Mouse (Mus musculus): ENCODE results near the gene Rnf123.

Rnf123 gene

DNA sequence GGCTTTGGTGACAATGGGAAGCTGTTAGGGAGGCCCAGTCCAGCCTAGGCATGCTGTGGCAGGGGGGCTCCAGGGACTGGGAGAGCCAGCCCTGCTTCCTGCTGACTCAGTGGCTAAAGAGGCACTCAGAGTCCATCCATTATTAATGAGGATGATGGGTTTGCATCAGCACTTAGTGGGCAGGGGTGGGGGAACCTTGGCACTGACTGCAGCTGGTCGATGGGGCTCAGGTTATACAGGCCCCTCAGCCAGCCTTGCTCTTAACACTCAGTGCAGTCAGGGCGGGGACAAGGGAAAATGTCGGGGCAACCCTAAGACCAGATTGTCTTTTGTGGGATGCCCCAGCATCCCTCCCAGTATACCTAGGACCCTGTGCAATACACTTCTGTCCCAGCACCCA is 21.0 kb downstream of the Rnf123 start:
- DNase-seq, result peak in 1 of 2 experiments; percentile 11

DNA sequence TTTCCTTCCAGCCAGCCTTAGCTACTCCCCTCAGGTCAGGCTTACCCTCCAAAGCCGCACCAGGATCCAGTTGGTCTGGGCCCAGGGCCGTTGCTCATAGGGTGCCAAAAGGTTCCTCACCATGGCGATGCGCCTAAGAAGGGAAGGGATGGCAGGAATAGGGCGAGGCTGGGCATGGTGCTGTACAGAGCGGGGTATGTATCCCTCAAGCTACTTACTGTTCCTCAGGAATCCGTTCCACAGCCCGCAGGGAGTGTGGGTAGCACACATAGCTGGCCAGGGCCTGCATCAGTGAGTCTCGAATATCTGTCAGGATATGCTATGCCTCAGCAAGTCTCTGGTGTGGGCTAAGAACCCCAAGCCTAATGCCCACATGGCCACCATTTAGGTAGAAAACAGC is 24.9 kb downstream of the Rnf123 start:
- peak in 1 of 2 experiments; percentile 28 for DNase-seq

DNA sequence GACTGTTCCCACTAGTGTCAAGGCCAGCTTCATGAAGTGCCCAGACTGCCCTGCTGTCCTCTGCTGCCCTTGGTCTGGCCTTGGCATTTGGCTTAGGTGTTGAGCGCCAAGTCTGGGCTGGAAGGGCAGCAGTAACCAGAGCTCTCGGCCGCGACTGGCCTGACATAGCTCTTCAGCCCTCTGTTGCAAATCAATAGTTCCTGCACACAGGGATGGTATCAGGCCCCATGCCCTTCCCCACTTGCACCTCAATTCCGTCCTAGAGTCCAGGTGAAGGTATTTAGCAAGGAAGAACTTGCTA is 25.9 kb downstream of the Rnf123 start:
- peak in 1 of 2 experiments; percentile 33 for DNase-seq

DNA sequence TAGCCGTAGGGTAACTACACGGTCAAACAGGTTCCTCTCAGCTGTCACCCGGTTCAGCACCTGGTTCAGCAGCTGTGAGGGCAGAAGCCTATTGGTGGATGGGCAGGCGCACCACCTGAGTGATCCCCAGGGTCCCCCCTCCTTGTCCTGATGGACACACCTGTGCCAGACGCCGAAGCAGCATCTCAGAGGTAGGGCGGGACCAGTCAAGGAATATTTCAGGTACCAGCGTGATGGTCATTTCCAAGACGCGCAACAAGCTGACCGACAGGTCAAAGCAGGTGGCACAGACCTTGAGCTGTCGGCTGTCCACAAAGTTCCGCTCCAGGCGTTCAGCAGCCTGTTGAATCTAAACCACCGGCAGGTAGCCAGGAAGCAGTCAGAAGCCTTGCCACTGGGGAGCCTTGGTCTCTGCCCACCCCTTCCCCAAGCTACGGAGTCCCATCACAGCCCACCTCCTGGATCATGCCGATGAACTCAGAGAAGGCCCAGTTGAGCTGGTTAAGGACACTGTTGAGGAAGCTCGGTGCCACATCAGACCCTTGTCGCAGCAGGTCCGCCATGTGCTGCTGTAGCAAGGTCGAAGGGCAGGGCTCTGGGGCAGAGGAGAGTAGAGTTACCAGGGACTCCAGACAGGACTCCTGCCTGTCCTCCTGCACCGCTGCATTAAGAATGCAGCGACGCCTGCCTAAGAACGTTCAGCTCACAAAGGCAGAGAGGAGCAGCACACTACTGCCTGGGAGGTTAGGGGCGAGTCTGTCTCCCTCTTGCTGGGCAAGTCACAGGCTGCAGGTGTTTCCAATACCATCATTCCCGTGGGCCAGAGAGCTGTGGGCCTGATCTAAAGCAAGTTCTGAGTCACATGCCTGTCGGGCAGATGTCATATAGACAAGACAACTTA is 26.5 kb downstream of the Rnf123 start:
- DNase-seq, result peak; percentile 13 to 20

DNA sequence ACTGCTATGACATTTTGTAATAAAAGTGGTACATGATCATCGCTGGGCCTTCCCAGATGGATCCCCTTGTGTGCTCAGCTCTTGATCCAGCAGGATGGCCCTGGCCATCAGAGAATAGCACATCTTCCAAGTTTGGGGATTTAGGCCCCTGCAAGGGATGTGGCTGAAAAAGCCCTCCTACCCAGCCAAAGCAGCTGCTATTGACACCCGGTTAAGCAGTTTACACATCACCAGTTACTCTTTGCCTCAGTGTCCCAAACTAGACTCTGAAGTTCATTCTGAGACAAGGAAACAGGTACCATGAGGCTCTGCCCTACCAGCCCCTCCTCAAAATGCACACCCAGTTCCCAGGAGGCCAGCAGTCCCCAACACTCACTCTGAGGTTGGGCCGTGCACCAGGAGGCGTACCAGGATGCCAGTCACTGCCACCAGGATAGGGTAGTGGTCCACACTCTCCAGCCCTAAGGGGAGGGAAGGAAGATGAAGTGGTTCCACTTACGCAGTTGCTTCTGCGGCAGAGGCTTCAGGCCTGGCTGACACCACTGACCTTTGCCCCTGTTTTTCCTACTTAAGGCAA is 27.4 kb downstream of the Rnf123 start:
- DNase-seq, result peak in 1 of 2 experiments; percentile 11

DNA sequence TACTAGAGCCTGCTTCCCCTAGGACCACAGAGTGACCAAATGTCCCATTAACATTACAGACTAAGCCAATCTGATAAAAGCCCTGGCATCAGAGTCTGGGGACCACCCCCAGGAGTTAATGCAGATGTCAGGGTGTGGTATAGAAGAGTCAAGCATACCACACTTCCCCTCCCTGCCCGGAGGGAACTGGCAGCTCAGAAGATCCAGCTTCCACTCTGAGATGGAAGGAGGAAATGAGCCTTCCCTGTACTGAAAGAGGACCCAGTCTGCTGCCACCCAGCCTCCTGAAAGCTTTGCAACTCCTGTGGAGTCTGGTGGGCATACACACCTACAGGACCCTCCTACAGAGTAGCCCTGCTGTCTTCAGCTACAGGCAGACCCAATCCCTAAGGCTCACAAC is 28.1 kb downstream of the Rnf123 start:
- no peak for DNase-seq

DNA sequence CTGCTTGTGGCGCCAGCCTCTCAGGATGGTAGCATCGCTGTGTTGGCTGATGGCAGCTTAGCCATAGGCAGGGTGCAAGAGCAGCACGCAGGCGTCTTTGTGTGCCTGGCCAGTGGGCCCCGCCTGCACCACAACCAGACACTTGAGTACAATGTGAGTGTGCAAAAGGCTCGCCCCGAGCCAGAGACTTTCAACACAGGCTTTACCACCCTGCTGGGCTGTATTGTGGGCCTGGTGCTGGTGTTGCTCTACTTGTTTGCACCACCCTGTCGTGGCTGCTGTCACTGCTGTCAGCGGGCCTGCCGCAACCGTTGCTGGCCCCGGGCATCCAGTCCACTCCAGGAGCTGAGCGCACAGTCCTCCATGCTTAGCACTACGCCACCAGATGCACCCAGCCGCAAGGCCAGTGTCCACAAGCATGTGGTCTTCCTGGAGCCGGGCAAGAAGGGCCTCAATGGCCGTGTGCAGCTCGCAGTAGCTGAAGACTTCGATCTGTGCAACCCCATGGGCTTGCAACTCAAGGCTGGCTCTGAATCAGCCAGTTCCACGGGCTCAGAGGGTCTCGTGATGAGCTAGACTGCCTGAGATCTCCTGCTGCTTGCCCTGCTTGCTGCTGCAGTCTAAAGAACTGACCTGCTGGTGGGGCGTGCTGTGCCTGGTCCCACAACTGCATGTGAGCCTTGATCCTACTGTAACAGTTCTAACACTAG is 28.7 kb downstream of the Rnf123 start:
- DNase-seq, result peak in 1 of 2 experiments; percentile 27

DNA sequence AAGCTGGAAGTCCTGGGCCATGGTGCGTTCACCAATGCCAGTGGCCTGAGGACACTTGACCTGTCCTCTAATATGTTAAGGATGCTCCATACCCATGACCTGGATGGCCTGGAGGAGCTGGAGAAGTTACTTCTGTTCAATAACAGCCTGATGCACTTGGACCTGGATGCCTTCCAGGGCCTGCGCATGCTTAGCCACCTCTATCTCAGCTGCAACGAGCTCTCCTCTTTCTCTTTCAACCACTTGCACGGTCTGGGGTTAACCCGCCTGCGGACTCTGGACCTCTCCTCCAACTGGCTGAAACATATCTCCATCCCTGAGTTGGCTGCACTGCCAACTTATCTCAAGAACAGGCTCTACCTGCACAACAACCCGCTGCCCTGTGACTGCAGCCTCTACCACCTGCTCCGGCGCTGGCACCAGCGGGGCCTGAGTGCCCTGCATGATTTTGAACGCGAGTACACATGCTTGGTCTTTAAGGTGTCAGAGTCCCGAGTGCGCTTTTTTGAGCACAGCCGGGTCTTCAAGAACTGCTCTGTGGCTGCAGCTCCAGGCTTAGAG is 29.4 kb downstream of the Rnf123 start:
- peak; percentile 30 to 53 for DNase-seq

DNA sequence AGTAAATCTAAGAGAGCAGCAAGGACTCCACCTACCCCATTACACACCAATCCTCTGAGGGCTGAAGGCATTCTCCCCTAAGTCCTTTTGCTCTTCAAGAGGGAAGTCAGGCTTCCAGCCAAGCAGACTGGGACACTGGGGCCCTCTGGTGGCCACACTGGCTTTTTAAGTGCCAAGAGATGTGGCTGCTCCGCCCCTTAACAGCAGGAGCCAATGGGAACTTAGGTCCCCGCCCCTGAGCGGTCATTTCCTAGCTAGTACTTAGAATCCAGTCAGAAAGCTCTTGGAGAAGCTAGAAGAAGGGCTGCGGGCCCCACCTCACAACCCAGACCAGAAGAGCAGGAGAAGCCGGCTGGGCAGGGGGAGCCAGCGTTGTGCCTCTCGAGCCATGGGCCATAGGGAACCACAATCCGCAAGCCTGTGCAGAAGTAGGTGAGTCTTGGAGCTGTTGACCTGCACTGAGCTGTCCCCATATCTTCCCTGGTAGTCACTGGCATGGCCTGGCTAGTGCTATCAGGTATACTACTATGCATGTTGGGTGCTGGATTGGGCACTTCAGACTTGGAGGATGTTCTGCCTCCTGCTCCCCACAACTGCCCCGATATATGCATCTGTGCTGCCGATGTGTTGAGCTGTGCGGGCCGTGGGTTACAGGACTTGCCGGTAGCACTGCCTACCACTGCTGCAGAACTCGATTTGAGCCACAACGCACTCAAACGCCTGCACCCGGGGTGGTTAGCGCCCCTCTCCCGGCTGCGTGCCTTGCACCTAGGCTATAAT is 30.1 kb downstream of the Rnf123 start, which contains the start of gene Amigo3:
Gene Amigo3, plus strand, starts transcription at position 275 of the 780 bp plus-strand sequence.
- peak; percentile 94 to 96 for DNase-seq

DNA sequence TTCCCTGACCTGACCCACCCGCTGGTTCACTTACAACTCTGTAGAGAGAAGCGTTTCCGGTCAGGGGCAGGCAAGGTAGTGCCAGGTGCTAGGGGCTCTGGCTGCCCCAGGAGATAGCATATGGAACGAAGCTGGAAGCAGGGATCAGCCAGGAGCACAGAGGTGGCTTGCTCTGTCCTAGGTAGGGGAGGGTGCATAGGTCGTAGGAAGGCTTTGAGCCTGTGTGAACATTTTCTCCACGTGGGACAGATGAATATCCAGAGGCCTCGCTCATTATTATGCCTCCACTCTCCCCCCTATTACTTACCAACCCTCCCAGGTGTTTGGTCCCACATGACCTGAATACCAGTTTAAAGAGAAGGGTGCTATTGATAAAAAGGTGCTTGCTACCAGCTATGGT is 30.7 kb downstream of the Rnf123 start:
- no peak for DNase-seq

DNA sequence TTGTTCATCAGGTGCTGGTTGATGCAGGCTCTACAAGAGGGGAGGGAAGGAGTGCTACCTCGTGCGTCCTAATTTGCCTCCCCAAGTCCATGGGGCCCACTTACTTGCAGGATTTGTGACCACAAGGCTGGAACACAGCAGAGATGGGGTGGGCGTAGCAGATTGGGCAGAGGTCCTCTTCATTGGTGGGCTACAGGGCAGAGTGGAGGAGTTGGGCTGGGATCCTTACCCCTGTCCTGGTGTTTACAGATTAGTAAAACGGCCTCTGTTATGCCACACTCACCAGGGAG is 31.3 kb downstream of the Rnf123 start:
- peak in 1 of 2 experiments; percentile 27 for DNase-seq

DNA sequence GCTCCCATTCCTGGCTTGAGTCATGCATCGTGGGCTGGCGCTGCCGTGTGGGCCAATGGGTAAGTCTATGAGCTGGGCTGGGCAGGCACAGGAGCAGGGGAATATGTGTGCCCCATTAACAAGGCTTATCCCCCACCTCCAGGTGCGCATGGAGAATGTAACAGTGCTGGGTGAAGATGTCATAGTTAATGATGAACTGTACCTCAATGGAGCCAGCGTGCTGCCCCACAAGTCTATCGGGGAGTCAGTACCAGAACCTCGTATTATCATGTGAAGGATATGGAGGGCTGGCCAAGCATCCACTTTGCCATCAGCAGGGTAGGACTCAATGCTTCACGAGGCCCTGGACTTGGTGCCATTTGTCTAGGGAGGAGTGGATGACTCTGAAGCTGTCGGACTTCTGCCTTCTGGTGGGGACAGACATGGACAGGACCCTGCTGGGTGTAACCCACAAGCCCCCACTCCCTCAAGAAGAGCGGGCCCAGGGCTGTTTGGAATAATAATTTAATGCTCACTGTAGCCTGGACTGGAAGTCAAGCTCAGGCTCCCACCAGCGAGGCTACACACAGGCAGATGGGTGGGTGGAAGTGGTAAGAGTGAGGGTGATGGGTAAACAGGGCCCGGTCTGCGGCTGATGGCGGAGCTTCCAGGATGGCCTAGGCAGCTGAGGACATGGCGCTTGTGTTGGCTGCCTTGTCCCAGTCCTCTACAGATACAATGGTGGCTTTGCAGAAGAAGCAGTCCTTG is 31.8 kb downstream of the Rnf123 start:
- peak; percentile 19 to 34 for DNase-seq

DNA sequence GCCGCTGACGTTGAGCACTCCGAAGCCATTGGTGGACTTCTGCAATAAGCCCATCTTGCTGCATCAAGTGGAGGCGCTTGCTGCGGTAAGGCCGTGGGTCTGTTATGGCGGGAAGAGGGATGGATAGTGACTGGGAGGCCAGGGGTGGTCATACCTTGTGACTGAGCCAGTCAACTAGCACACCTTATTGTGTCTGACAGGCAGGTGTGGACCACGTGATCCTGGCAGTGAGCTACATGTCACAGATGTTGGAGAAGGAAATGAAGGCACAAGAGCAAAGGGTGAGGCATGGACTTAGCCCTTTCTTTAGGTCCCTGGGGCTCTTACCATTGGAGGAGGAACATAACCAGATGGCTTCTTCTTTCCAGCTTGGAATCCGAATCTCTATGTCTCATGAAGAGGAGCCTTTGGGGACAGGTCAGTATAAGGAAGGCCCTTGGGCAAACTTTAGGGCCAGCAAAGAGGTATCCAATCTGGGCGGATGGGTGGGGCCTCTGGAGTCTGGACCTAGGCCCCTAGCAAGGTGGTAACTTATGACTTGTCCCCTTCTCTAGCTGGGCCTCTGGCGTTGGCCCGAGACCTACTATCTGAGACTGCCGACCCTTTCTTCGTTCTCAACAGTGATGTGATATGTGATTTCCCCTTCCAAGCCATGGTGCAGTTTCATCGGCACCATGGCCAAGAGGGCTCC is 33.4 kb downstream of the Rnf123 start:
- no peak for DNase-seq

DNA sequence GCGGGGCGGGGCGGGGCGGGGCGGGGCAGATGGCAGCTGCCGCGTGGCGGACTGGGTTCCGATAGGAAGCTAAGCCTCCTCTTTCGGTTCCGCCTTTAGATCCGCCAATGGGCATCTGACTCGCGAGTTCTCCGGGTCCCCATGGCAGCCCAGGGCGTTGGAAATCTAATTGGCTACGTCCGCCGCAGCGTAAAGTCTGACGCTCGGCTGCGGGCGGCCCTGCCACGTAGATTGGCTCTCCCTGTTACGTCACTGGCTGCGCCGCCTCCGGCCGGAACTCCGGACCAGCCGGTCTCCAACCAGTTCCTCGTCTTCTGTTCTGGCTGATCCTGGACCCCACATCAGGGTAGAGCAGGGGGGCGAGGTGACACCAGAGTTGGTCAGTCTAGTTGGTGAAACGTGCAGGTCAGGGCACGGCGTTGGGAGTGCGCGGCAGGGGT is 34.1 kb downstream of the Rnf123 start, which contains the start of gene Gmppb:
Gene Gmppb, plus strand, starts transcription at position 227 of the 440 bp plus-strand sequence.
- DNase-seq, result peak; percentile 95 to 96

DNA sequence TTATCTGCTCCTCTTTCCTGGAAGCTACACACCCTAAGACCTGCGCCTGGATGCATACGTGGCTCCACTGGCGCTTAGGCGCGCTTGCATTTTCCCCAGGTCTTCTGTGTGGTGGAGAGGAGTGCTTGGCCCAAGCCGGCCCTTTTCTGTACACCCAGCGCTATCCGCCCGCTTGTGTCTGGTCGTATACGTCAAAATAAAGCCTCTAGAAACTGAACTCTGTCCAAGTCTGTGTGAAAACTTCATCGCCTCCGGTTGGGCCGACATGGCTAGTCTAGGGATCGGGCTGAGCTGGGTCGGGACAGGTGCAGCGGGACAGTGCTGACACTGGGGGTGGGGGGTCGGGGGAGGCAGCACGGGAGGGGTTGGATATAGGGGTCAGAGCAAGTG is 34.6 kb downstream of the Rnf123 start:
- DNase-seq, result no peak

DNA sequence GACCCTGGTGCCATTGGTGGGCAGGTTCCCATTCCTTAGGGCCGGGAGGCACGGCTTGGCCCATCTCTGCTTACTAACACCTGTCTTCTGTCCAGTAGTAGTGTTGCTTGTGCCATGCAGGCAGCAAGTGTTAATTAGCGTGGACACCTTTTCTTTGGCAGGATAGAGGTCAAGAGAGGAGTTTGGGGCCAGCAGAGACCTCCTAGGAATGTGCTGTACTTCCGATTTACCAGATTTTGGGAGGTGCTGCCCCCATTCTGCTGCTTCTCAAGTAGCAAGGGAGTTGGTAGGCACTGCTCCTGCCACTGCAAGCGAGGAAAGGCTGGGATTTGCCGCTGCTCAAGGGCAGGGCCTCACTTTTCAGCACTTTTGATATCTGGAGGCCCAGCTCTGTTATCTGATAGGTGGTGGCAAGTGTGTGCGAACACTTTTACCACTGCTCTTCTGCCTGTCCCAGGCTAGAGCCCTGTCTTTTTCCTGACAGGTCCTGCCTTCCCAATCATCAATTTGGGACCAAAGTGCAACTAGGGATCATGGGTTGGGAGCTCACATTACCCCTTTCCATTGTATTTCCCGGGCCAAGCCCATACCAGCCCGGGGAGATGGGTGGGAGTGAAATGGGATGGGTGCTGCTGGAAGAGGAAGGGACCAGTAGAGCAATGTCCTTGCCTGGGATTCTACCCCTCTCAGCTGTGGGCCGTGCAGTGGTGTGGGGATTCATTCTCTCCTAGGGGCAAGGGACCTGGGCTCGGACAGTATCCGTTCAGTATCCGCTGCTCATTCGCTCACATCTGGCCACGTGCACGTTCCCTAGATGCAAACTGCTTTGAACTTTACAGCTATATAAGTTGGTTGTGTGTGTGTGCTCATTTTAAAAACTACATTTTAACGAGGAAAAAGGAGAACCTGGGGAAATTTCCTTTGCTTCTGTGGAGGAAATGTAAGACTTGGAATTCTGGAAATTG is 35.3 kb downstream of the Rnf123 start:
- DNase-seq, result peak in 1 of 2 experiments; percentile 32

DNA sequence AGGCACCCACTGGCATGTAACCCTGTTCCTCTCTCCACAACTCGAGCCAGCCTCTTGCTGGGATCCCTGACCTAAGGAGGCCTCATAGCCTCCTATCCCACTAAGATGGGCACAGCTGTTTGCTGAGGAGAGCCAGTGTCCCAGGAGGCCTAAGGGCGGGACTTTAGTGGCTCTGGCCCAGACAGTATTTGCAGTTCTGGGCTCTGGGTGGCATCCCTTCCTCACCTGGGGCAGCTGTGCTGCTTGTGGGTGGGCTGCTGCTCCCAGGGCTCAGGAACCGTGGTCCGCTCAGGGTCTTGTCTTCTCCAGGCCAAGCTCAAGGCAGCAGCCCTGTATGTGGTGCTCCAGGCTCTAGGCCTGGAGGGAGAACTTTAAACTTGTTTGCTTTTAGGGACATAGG is 36.6 kb downstream of the Rnf123 start:
- no peak for DNase-seq

DNA sequence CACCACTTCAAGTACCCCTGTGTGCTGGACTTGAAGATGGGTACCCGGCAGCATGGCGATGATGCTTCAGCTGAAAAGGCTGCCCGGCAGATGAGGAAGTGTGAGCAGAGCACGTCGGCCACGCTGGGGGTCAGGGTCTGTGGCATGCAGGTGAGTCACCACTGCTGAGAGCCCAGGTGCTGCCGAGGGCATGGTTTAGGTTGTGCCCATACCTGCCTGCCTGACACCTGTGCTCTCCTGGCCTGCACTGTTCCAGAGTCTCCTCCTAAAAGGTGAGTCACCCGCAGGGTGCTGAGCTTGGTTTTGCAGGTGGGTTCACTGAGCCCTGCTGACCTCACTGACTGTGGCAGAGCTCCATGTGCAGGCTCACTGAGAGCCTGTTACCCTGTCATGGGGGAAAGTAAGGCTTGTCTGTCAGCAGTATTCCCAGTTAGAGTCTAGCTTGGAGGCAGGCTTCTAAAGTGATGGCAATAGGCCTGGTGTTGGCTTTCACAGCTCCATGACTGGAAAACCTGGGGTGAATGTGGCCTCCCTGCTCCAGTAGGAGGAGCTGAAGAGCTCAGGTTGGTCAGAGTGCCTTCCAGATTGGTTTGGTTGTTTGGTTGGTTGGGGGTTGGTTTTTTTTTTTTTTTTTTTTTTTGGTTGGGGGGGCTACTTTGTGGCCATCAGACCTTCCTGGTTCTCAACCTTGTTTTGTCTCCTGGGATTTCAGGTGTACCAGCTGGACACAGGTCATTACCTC is 38.2 kb downstream of the Rnf123 start:
- no peak for DNase-seq
